Mouse (Mus musculus): Measurements from ENCODE around the gene Slc25a33.

- TF ChIP-seq MYOG (IDR thresholded peaks at IDR 0.05; ENCODE audit: control insufficient read depth in 1 of 3, insufficient read depth in 1 of 3, insufficient read length in 2 of 3, low read depth in 2 of 3) (peak in 1 of 3 experiments; percentile 22), POLR2A (IDR thresholded peaks at IDR 0.05; ENCODE audit: insufficient read length, low read depth) (no peak), E2F4 (IDR thresholded peaks at IDR 0.05; ENCODE audit: insufficient read depth) (no peak), MYOD1 (IDR thresholded peaks at IDR 0.05; ENCODE audit: control insufficient read depth in 1 of 3, insufficient read length in 2 of 3, low read depth in 2 of 3) (peak in 1 of 3 experiments; percentile 8), MAX (IDR thresholded peaks at IDR 0.05; ENCODE audit: low read depth) (no peak), USF1 (IDR thresholded peaks at IDR 0.05; ENCODE audit: low read depth) (no peak), POLR2AphosphoS2 (IDR thresholded peaks at IDR 0.05; ENCODE audit: insufficient read length, low read depth) (no peak), TCF12 (IDR thresholded peaks at IDR 0.05; ENCODE audit: insufficient read depth, poor library complexity, severe bottlenecking) (no peak), SRF (IDR thresholded peaks at IDR 0.05; ENCODE audit: control insufficient read depth, insufficient read length, low read depth) (no peak)
Measured at GRCm38 (mm10) chr4:149733748-149734147, 40.3 kb downstream of the Slc25a33 start.

All from myocyte (in vitro differentiated cells).